Mouse (Mus musculus): ENCODE measurements at regions not wholly inside any gene's neighbourhood (a gene's known extent, or its start where the extent isn't known, plus 50 kb on each side); places are given as distances from the start of the nearest gene placed in this dataset.

- TF ChIP-seq CTCF (IDR thresholded peaks at IDR 0.05; ENCODE audit: low read depth) (no peak), EP300 (IDR thresholded peaks at IDR 0.05; ENCODE audit: low read depth) (no peak)
Observed at GRCm38 (mm10) chr9:22937686-22938391, 285.0 kb upstream of the Bmper start.

All from liver, embryonic 14.5 days (tissue).